Mouse (Mus musculus): ENCODE measurements at regions not wholly inside any gene's neighbourhood (a gene's known extent, or its start where the extent isn't known, plus 50 kb on each side); places are given as distances from the start of the nearest gene placed in this dataset.

DNA sequence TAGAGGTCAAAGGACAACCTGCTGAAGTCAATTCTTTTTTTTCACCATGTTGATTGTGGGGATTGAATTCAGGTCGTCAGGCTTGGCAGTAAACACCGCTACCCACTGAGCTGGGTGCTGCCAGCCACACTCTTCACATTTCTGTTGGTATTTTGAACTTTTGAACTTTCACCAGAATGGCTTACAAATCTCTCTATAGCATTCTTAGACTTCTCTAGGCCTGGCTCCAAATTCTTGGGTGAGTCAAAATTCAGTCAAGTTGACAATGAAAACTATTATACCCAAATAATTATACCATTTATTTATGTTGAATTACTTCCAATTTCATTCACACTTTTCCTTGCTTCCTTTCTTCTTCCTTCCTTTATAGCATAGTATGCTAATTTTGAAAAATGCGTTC lies 58.8 kb upstream of the 1700025G04Rik start:
- Histone ChIP-seq H3K9me3 (ENCODE audit: low read depth, low read length) (no peaks in the 10 kb centered on the region; the same call in 1 of the 2 replicates), H3K4me1 (ENCODE audit: insufficient read depth) (no peaks in the 10 kb centered on the region), H3K4me3 (ENCODE audit: low read depth, low read length) (no peak overlapping the region), H3K36me3 (ENCODE audit: insufficient read depth) (no peaks in the 10 kb centered on the region), H3K9ac (no peak overlapping the region), H3K4me2 (no peak overlapping the region), H3K27ac (ENCODE audit: low read depth) (no peak overlapping the region), H3K27me3 (ENCODE audit: insufficient read depth, low read length) (no peaks in the 10 kb centered on the region)
- WGBS: 66% methylated on average over 3 of the region's 3 CpGs
- DNase-seq (no peak), ATAC-seq (ENCODE audit: insufficient read depth) (no peak)
- no peak for TF ChIP-seq CTCF (IDR thresholded peaks at IDR 0.05; ENCODE audit: low read depth)

- Histone ChIP-seq H3K9me3 (ENCODE audit: low read depth, low read length) (no peaks in the 10 kb centered on the region; the same call in 1 of the 2 replicates), H3K4me2 (no peak overlapping the region), H3K27me3 (ENCODE audit: insufficient read depth, low read length) (no peaks in the 10 kb centered on the region), H3K4me1 (ENCODE audit: insufficient read depth) (no peaks in the 10 kb centered on the region), H3K27ac (ENCODE audit: low read depth) (no peak overlapping the region), H3K9ac (no peak overlapping the region), H3K36me3 (ENCODE audit: insufficient read depth) (no peaks in the 10 kb centered on the region), H3K4me3 (ENCODE audit: low read depth, low read length) (no peak overlapping the region)
- 53% methylated on average over 5 of the region's 5 CpGs for WGBS
- DNase-seq (no peak), ATAC-seq (ENCODE audit: insufficient read depth) (no peak)
- no peak for TF ChIP-seq CTCF (IDR thresholded peaks at IDR 0.05; ENCODE audit: low read depth)
Measured at GRCm38 (mm10) chr1:152140175-152140574, 50.2 kb upstream of the 1700025G04Rik start.

All from lung, embryonic 14.5 days (tissue).